Mouse (Mus musculus) kidney, adult 10 weeks (tissue): ENCODE data around the gene Gm17124. TPM values are rescaled to one million over a fixed set of nuclear protein-coding genes. Genes with fewer than 3 reads are reported as not detected.

Source experiments
- polyA plus RNA-seq: library from polyadenylated mRNA; stranded (reverse); fragments of 350-450 nt; fragmentation: Illumina TruSeq; extraction: RNeasy Lipid Tissue Mini Kit (QIAGEN cat#74804); gene quantifications from one replicate; pipeline ENCODE4 v1.2.3, GENCODE M21; 2014; ENCODE audit warnings: low read depth, low replicate concordance

Gene Gm17124
- polyA plus RNA-seq, result not detected

GRCm38 (mm10) chr14:42599782-42600181 is at the start of gene Gm17124:
Gene Gm17124 (minus strand): TSS chr14:42599882.

GRCm38 (mm10) chr14:42641817-42642216 is 42.1 kb upstream of the Gm17124 start, which contains the start of gene Gm3633:
Gene Gm3633 (minus strand): TSS chr14:42641917.

Other genes starting within 250 kb of the Gm17124 start
- gene Gm8005, start 160.2 kb downstream of the Gm17124 start, polyA plus RNA-seq, result not detected
- not detected for gene Gm8011, start 136.0 kb downstream of the Gm17124 start, polyA plus RNA-seq
- gene Gm8020, start 97.5 kb downstream of the Gm17124 start, polyA plus RNA-seq, result not detected
- gene Gm8024, start 75.6 kb downstream of the Gm17124 start, polyA plus RNA-seq, result not detected
- gene Gm3633, start 42.0 kb upstream of the Gm17124 start, polyA plus RNA-seq, result not detected
- not detected for gene Gm10378, start 56.1 kb upstream of the Gm17124 start, polyA plus RNA-seq
- not detected for gene Gm3015, start 168.9 kb upstream of the Gm17124 start, polyA plus RNA-seq
- not detected for gene Gm10377, start 198.1 kb upstream of the Gm17124 start, polyA plus RNA-seq